Mouse (Mus musculus) gastrocnemius, adult 2 months (tissue): ENCODE measurements at regions not wholly inside any gene's neighbourhood (a gene's known extent, or its start where the extent isn't known, plus 50 kb on each side); places are given as distances from the start of the nearest gene placed in this dataset.

Experiments
- DNase-seq: peaks from one replicate; pipeline ENCODE4 v3.0.0; 2022
- H3K27ac ChIP-seq: fragments of 200-600 bp; 2 replicates; pipeline ENCODE4 v1.8.1; 2022; ENCODE audit warnings: mild to moderate bottlenecking
- H3K4me3 ChIP-seq: fragments of 200-600 bp; 2 replicates; pipeline ENCODE4 v1.8.1; 2022; ENCODE audit warnings: mild to moderate bottlenecking, moderate library complexity
- CTCF ChIP-seq: fragments of 200-600 bp; IDR thresholded peaks from 2 replicates; pipeline ENCODE4 v1.8.1; 2022; ENCODE audit warnings: antibody characterized with exemption, mild to moderate bottlenecking, moderate library complexity
- intact Hi-C: fragments of 180-260 bp; cut with DNase I; formaldehyde crosslinking; loops from one replicate; pipeline ENCODE4 v1.15.1; 2025

DNA sequence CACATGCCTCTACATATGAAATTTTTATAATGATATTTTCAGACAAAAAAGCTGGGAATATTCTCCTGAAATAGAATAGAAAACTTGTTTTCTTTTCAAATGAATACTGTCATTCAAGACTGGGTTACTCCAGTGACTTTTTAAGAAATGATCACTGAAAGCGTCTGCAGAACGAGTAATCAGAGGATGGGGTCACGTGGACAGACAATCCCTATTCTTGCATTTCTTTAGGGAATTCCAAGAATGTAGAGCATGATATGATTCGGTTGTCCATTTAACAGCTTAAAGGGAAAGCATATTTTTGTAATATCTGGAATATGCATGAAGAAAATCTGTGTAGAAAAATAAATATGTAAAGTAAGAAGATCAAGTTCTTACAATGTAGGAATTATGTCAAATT is 65.6 kb downstream of the 4933402N22Rik start:
- no peak for TF ChIP-seq CTCF
- no peak overlapping the region for H3K27ac ChIP-seq
- no peak overlapping the region for H3K4me3 ChIP-seq
- no peak for DNase-seq
- intact Hi-C loops, result no loop called here

DNA sequence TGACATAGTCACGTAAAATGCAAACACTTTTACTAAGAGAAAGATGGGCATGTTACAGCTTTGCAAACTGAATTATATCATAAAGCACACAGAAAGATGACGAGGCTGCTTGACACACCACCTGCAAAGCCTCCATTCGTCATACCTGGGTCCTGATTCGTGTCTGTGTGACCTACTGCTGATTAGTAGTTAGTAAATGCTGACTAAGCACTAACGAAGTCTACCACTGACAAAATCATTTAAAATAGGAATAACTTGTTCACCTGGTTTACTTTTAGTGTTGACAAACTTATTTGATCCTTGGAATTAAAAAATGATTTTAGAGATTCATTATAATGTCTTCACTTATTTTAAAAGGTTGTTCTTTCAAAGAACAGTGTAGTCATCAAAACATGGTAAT is 71.3 kb downstream of the 4933402N22Rik start:
- TF ChIP-seq CTCF, result no peak
- intact Hi-C loops, result no loop called here
- no peak overlapping the region for H3K4me3 ChIP-seq
- no peak overlapping the region for H3K27ac ChIP-seq
- no peak for DNase-seq

DNA sequence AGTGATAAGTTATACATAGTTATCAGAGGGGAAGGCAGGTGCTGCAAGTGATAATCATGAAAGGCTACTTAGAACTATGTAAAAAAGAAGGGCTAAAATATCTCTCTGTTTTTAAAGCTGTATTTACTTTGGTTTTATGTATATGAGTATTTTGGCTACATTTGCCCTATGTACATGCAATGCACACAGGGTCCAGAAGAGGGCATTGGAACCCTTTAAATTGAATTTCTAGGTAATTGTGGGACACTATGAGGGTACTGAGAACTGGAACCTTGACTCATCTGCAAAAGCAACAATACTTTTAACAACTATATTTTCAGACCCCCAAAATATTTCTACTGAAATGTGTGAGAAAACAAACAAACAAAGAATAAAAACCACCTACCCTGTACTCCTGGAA is 82.9 kb downstream of the 4933402N22Rik start:
- peak; percentile 5; the same call in 1 of the 2 replicates for TF ChIP-seq CTCF
- Histone ChIP-seq H3K27ac (no peak overlapping the region), H3K4me3 (no peak overlapping the region)
- intact Hi-C loops, result no loop called here
- no peak for DNase-seq

DNA sequence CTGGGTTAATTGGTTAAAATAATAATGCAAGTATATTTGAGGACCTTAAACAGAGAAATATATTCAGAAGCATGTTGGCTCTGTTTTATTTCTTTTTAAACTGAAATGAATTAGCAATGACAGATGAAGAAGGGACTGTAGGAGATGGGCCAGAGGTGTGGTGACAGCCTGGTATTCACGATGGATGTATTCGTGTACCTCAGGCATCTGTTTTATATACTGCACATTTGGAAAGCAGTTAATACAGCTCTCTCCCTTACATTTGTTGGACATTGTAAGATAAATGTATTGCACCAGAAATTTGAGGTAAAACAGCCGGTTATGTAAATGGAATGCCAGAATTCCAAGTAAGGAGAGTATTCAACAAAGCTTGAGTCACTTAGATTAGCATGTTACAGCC is 88.6 kb downstream of the 4933402N22Rik start:
- no peak for DNase-seq
- no peak overlapping the region for H3K27ac ChIP-seq
- no peak for TF ChIP-seq CTCF
- no peak overlapping the region for H3K4me3 ChIP-seq
- intact Hi-C loops, result no loop called here

DNA sequence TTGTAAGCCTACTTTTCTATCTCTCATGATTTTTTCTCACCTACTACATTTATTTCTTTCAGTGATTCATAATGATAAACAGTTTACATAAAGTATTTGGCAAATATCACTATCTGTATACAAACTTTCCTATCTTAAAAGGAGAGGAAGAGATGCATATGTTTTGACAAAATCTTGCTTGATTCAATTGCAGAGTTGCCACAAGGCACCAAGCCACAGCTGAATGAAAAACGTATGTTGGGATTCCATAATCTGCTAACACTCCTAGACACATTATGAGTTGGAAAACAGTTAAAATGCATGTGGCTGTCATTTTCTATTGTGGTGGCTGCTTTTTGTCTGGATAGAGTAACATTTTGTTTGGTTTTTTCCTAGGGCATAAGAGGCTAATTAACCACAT is 98.5 kb downstream of the 4933402N22Rik start:
- Histone ChIP-seq H3K27ac (no peak overlapping the region), H3K4me3 (no peak overlapping the region)
- no peak for DNase-seq
- TF ChIP-seq CTCF, result no peak
- intact Hi-C loops, result no loop called here

DNA sequence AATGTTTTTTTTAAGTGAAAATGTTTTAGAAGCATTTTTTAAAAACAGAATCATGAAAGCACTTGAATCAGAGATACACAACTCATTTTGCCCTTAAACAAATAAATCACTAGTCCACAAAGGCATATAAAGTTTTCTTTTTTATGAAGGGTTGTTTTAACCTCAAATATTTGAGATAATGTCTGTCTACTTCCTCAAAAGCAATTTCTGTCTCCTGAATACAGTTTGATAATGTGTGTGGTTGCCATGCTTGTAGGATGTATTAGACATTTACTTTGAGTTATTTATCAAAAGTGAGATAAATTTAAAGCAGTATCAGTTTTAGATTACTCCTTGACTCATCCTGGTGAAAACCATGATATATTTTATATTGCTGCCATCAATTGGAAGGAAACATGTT is 102.6 kb downstream of the 4933402N22Rik start:
- intact Hi-C loops, result no loop called here
- Histone ChIP-seq H3K4me3 (no peak overlapping the region), H3K27ac (no peak overlapping the region)
- no peak for DNase-seq
- no peak for TF ChIP-seq CTCF

DNA sequence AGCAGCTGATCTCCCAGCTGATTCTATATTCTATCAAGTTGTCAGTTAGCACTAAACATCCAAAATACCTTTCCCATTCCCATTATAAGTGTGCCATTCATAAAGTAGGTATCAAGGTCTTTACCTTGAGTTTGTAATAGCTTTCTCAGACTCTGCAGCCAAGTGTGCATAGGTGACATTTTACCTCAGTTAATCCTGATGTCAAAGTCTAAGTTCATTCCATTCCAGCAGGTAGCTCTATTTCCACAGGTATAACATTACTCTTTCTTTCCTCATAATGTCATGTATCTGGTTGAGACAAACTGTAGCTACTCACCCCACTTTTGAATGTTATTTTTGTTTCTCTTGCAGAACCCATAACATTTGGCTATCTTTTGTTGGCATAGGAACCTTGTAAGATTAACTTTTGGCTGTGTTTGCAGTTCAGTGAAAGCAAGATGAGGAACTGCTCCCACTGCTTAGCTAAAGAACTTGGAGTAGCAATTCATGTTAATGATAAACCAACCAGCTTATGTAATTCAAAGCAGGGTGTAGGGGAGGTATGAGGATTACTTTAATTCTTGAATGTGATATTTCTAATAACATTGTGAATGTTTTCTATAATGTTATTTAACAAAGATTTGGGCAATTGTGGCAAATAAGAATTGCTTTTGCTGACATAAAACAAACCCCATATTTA is 107.0 kb downstream of the 4933402N22Rik start:
- TF ChIP-seq CTCF, result no peak
- Histone ChIP-seq H3K27ac (no peak overlapping the region), H3K4me3 (no peak overlapping the region)
- intact Hi-C loops, result no loop called here
- DNase-seq, result no peak

DNA sequence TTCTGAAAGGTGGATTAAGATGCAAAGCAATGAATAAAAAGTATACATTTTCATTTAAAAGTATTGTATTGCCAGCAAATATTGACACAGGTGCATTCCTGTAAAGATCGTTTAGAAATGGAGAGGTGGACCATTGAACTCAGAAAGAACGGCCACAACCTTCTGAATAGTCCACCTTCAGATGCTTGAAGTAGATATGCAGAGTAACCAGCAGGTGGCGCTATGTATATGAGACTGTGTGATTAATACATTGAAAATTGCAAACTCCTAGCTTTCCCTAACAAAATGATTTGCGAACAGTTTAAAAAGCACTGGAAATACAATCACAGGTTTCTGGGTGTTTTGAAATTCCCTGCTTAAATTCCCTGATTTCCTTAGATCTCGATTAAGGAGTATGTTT is 112.2 kb downstream of the 4933402N22Rik start:
- no peak overlapping the region for H3K4me3 ChIP-seq
- H3K27ac ChIP-seq, result no peak overlapping the region
- TF ChIP-seq CTCF, result peak; percentile 81
- no peak for DNase-seq
- intact Hi-C loops, result loop anchor here (10.0 kb wide), 1 partner anchor 355 kb away; the partner anchor contains the start of gene Sema3d

DNA sequence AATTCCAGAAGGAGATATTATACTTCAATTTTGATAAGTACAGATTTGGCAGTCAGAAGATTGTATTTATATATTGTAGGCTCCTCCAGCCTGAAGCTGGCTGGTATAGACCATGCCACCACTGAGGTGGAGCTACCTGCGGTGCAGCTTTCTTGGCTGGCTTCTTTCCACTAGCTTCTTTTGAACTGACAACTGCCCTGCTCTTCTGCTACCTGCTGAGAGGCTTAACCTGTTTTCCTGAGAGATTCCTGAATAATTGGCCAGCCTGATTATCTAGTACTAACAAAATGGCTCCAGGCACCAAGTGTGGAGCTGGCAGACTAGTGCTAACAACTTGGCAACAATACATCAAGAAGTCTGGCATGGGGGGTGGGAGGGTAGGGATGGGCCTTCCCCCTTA is 132.0 kb downstream of the 4933402N22Rik start:
- intact Hi-C loops, result no loop called here
- no peak for TF ChIP-seq CTCF
- DNase-seq, result no peak
- H3K27ac ChIP-seq, result no peak overlapping the region
- H3K4me3 ChIP-seq, result no peak overlapping the region

DNA sequence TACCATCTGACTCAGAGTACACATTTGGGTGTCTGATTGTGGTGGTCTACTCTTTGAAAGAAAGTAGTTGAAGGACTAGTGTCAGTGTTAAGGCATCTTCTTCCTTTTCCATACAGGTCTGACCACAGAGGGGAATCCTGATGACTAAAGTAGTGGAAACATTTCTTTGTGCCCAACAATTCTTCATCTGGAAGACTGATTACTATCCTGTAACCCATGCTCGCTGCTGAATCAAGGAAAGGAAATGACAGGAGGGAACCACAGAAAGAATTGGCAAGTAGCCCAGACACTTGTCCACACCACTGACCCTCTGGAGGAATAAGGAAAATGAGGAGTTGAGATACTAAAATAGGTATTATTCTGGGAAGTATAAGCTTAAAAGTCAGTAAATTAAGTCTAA is 162.3 kb downstream of the 4933402N22Rik start:
- intact Hi-C loops, result no loop called here
- no peak overlapping the region for H3K27ac ChIP-seq
- H3K4me3 ChIP-seq, result no peak overlapping the region
- TF ChIP-seq CTCF, result no peak
- DNase-seq, result no peak

DNA sequence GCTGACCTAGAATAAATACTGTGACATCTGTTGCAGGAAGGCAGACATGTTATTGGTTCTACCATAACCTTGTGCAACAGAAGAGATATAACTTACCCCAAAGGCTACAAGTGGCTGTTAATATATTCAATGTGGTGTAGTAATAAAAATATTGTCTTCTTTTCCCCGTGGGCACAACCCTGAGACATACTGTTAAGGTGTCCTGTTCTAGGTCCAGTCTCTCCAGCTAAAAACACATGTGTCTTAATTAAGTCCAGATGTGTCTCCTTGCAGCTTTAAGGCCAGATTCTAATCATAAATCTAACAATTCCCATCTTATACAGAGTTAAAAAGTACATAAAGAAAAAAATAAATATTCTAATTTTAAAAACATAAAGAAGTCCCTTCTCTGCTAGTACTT is 175.8 kb downstream of the 4933402N22Rik start:
- intact Hi-C loops, result no loop called here
- Histone ChIP-seq H3K27ac (no peak overlapping the region), H3K4me3 (no peak overlapping the region)
- DNase-seq, result no peak
- no peak for TF ChIP-seq CTCF

DNA sequence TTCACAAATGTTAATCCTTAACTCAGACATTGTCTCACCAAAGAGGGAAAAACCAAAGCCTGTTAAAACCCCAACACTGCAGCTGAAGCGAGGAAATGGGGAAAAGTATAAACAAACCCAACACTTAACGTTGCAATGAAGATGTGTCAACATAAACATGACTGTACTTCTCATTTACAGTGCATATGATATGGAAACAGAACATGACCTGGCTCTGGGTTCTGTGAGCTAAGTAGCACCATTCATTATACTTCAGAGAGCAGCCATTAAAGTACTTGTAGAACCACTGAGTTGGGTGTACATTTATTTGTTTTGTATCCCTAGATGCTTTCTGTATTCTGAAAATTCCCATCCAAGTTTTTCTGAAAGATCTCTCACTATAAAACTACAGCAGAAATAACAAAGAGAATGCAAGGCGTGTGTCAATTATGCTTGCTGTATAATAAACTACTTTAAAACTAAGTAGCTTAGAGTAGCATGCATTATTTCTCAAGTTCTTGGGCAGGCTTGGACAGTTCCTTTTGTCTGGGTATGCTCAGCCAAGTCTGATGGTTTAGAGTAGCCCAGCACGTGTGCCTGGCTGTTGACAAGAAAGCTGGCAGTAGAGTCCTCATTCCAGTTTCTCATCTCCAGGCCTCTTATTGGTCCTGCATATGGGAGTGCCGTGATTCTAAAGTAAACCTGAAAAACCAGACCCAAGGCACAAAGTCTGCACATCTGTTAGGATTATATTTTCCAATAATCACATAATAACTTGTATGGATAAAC is 198.9 kb downstream of the 4933402N22Rik start:
- intact Hi-C loops, result no loop called here
- no peak for DNase-seq
- Histone ChIP-seq H3K27ac (no peak overlapping the region), H3K4me3 (no peak overlapping the region)
- no peak for TF ChIP-seq CTCF

DNA sequence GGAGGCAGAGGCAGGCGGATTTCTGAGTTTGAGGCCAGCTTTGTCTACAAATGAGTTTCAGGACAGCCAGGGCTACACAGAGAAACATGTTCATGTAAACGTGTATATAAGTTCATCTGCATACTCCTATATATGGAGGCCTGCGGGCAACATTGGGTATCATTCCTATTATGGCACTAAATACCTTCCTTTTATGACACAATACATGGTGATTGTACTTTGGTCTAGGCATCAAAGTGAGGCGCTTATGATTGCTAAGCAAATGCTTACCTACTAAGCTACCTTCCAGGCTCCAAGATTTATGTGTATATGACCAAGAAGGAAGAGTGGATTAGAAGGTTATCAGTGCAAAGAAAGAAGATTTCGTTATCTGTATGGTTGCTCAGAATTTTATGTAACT is 207.1 kb downstream of the 4933402N22Rik start:
- H3K27ac ChIP-seq, result no peak overlapping the region
- DNase-seq, result no peak
- intact Hi-C loops, result no loop called here
- TF ChIP-seq CTCF, result no peak
- no peak overlapping the region for H3K4me3 ChIP-seq
